Mouse (Mus musculus): ENCODE measurements around the gene Ypel4.
"Not testable (repeated sequence)": the region's sequence is repeated elsewhere in the genome, so short reads cannot be mapped to it uniquely, and the experiment has no call there.

The Ypel4 gene

GRCm38 (mm10) chr2:84727172-84727858, 6.5 kb upstream of the Ypel4 start, which contains the start of gene Clp1:
Clp1 (minus strand) TSS chr2:84727350.
- DNase-seq (ENCODE audit: low read depth, low spot score), result peak; percentile 99

DNA sequence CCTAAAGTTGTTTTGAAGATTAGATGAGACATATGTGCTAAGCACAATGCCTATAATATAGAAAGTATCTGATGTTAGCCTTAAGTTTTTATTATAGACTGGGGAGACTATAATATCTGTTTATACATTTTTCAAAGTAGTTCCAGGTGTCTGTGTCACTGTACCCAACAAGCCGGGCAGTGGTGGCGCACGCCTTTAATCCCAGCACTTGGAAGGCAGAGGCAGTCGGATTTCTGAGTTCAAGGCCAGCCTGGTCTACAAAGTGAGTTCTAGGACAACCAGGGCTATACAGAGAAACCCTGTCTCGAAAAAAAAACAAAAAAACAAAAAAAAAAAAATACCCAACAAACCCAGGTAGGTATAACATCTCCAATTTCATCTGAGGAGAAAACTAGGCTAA, 5.7 kb upstream of the Ypel4 start:
- DNase-seq (ENCODE audit: low read depth, low spot score), result not testable (repeated sequence)

DNA sequence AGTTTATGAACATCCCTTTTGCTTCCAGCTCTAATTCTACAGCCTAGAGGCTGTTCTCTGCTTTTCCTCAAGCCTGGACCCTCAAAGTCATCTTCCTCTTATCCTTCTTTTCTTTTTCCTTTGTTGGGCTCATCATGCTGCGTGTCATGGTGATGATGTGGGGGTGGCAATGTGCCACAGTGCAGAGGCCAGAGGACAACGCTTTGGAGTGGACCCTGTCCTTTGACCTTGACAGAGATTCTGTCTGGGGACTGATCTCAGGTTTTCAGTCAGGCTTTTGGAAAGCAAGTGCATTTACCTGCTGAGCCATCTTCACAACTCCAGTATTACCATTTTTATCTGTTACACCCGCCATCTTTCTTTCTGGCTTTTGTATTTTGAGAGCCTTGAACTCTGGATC, 2.7 kb upstream of the Ypel4 start:
- no peak for DNase-seq (ENCODE audit: low read depth, low spot score)

DNA sequence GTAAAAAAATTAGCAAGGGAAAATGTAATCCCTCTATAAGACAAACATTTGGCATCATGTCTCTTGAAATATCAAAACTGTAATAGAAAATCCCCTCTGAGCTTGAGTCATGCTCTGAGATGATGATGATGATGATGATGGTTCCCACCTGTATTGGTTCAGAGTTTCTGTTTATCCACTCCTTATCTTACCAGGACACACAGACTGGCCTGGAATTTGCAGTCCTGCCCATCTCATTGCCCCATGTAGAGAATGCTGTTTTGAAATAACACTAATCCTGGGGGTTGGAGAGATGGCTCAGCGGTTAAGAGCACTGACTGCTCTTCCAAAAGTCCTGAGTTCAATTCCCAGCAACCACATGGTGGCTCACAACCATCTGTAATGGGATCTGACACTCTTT, 1.5 kb upstream of the Ypel4 start:
- no peak for DNase-seq (ENCODE audit: low read depth, low spot score)

- DNase-seq (ENCODE audit: low read depth, low spot score), result no peak
Observed at GRCm38 (mm10) chr2:84734351-84734864, 550 bp downstream of the Ypel4 start.

DNA sequence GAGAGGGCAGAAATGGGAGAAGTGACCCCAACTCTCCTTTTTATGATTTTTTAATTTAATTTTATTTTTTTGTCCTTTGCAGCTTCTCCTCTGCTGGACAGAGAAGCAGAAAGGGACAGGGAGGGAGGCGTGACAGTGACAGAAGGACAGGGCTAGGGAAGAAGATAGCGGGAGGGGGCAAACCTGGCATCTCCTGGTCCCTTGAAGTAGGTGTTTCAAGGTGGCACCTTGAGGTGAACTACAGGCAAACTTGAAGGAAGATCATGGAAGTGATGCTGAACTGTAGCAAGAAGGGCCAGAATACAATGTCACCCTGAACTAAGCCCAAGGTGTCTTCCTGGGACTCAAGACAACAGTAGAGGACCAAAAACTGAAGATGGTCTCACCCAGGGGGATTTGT, 1.1 kb downstream of the Ypel4 start:
- DNase-seq (ENCODE audit: low read depth, low spot score), result no peak

DNA sequence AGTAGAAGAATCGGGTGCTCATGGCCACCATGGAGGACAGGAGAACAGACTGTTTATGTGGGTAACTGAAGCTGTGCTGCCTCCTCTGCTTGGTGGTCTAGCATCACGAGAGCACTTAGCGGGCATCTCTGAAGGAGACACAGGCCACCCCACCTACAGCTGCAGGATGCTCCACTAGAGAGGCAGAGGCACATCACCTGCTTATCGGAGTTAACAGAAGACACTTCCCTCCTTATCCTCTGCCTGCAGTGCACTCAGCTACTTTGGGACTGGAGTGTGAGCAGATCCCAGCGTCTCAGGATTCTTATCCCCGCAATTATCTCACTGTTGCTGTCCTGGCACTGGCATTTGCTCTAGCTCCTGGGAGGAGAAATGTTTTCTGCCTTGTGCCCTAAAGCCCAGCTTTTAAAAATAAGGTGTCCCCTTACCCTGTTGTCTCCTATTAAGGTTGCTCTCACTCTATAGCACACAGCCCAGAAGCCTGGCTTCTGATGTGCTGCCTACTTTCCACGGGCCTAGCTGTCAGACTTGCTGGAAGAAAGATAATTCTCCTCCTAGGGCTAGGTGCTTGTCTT, 1.6 kb downstream of the Ypel4 start:
- no peak for DNase-seq (ENCODE audit: low read depth, low spot score)

DNA sequence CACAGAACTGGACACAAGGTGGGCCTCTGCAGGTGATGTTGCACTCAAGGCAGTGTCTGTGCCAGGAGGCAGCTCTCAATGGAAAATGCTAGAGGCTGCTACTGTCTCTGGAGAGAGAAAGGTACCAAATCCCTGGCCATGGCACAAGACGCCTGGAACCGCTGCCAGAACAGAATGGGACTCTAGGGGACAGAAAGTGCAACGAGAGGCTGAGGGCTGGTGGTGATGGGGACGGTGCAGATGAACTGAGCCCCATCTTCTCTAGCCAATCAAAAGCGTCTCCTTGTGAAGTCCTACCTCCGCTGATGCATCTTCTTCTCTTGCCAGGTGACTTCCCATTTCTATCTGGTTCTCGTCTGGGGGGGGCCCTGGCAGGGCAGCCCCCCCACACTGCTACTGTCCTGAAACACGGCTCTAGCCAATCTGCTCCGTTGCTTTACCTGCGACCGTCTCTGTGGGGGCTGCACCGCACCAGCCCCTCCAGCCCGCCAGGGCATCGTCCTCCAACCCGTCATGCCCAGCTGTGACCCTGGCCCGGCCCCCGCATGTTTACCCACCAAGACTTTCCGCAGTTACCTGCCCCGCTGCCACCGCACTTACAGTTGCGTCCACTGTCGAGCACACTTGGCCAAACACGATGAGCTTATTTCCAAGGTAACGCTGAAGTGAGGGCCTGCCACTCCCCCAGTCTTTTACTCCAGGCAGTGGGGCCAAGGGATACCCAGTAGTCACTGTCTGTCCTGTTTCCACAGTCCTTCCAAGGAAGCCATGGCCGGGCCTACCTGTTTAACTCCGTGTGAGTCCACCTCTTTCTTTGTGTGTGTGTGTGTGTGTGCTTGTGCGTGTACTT, 2.7 kb downstream of the Ypel4 start:
- no peak for DNase-seq (ENCODE audit: low read depth, low spot score)

- no peak for DNase-seq (ENCODE audit: low read depth, low spot score)
Observed at GRCm38 (mm10) chr2:84737451-84737925, 3.6 kb downstream of the Ypel4 start.

GRCm38 (mm10) chr2:84738271-84738911, 4.5 kb downstream of the Ypel4 start:
- peak; percentile 30 for DNase-seq (ENCODE audit: low read depth, low spot score)

DNA sequence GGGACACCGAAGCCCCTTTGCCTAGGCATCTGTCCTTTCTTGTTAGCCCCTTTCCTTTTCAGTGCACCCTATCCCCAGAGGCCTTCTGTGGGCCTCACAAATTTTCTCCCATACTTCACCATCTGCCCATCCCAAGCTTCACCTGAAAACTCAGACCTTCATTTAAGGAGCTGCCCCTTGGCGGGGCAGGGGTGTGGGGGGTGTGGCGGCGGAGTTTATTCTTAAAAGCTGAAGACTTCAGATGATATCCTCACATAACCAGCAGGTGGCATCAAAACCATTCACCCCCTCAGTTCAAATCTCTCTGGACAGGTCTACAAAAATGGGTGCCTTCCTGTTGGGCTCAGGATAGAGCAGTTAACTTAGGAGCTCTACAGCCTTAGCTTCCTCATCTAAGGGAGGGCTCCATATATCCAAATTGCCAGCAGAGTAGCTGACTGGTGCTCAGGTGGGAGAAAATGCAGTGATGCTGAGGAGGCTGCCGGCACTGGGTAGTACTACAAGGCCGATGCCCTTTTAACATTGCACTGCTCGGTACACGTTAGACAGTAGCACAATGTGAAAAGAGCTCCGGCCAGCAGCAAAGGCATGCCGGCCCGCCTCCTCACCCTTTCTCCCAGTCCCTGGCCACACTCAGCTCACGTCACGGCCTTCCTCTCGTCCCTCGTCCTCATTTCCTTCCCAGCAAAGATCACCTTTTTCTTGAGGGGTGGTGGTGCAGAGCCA, 6.9 kb downstream of the Ypel4 start:
- peak; percentile 56 for DNase-seq (ENCODE audit: low read depth, low spot score)

DNA sequence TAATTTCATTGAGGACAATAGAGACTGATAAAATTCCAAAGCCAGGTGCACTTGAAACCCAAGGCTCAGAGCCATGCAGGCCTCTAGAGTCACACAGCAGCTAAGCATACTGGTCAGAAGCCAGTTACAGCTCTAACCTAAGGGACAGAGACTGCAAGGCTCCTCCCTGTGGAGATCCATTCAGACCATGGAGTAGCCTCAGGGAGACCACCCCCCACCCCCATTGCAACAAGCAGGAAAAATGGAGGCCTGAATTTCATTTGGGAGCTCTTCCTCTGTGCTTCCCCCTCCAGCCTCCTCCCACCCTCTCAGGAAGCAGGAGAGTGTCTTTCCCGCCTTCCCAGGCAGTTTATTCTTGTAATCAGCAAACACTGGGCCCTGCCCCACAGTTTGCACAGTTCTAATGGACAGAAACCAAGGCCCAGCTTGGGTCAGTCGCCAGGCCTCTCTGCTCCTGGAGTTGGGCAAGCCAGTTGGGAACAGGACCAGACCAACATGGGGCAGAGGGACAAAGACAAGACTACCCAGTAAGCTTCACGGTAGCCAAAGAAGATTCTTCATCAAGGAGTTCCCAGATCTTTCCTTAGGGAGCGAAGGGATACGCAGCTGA, 8.1 kb downstream of the Ypel4 start:
- DNase-seq (ENCODE audit: low read depth, low spot score), result no peak

- no peak for DNase-seq (ENCODE audit: low read depth, low spot score)
Observed at GRCm38 (mm10) chr2:84742451-84743283, 8.8 kb downstream of the Ypel4 start.

- no peak for DNase-seq (ENCODE audit: low read depth, low spot score)
Observed at GRCm38 (mm10) chr2:84743561-84743960, 9.7 kb downstream of the Ypel4 start, which contains the start of gene Gm19426. Gm19426 (minus strand) TSS chr2:84743655.

- DNase-seq (ENCODE audit: low read depth, low spot score), result no peak
Observed at GRCm38 (mm10) chr2:84744126-84744525, 10.3 kb downstream of the Ypel4 start.

GRCm38 (mm10) chr2:84750115-84750514, 16.3 kb downstream of the Ypel4 start:
- no peak for DNase-seq (ENCODE audit: low read depth, low spot score)

GRCm38 (mm10) chr2:84756245-84756644, 22.4 kb downstream of the Ypel4 start:
- DNase-seq (ENCODE audit: low read depth, low spot score), result no peak

DNA sequence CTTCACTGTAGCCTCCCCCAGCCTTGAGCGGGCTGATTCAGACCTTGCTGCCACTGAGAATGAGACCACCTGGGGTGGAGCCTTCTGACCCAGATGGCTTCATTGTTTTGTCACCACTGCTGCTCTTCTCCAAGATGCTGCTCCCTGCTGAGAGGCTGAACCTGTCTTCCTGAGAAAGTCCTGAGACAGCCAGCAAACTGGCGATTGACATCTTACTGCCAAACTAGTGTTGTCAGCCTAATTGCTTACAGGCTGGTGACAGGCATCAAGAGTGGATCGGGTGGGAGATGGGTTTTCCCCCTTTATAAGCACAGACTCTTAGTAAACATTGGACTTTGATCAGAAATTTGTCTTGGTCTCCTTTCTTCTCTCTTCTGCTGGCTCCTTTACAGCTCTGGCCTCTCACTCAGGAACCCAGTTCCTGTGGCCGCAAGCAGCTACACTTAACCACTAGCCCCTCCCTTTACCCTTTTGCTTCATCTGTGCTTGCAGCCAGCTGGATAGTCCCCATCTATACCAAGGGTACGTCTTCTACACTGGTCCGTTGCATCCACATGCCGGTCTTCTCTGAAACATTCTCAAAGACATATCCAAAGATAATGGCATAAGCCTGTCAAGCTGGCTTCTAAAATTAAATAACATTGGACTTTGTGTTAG, 23.3 kb downstream of the Ypel4 start:
- DNase-seq (ENCODE audit: low read depth, low spot score), result no peak

DNA sequence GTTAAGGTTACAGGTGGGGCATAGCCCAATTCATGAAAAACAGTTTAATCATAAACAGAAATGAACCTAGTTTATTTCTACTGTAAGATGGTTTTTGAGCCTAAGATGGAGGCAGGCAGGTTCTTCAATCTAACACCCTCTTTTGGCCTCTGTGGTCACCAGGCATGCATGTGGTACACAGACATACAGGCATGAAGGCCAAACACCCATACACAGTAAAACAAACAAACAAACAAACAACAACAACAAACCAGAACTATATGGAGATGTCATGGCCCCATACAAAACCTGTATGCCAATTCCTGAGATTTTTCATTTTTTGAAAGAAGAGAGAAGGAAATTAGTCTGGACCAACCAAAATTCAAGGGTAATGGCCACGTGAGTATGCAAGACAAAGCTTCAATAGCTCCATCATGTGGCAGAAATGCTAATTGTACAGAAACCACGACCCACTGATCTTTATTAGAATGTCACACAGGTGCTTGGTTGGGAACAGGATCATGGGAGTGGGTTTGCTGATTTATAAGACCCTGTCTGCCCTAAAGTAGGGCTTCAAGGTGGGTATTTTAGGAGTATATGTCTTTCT, 24.8 kb downstream of the Ypel4 start:
- peak; percentile 67 for DNase-seq (ENCODE audit: low read depth, low spot score)

All from A20 (cell line).